Mouse (Mus musculus): Measurements from ENCODE around the gene Ppp2r3a.

Gene Ppp2r3a

DNA sequence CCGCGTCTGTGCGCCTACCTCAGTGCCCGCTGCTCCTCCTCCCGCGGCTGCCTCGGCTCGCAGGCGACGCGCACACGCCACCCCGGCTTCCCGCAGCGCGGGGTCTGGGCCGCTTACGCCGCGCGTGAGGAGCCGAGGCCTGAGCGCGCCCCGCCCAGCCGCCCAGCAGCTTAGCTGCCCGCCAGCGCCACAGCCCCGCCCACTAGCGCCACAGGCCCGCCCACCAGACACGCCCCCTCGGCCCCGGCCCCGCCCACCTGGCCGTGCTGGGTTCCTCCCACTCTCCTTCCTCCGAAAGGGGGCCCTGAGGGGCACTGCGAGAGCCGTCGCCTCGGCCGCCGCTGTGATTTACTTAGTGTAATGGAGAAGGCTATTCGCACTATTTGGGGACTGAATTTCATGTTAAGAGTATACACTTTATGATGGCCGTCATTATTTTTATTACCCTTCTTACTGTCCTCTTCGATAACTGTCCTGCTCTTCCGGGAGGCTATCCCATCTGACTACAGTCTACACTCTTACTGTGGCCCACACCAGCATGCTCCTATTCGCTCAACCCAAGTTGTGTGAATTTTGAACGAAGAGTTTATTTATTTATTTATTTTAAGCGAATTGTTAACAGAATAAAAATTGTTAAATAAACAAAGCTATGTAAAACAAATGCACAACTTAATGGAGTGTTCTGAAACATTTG lies at the start of gene Ppp2r3a:
Gene Ppp2r3a (minus strand): TSS at position 152 of the 694 bp plus-strand sequence.
- peak; percentile 83 for DNase-seq (ENCODE audit: low read depth, low spot score)

- no peak for DNase-seq (ENCODE audit: low read depth, low spot score)
Observed at GRCm38 (mm10) chr9:101300441-101300935, 48.9 kb upstream of the Ppp2r3a start.

- DNase-seq (ENCODE audit: low read depth, low spot score), result no peak
Observed at GRCm38 (mm10) chr9:101291676-101292660, 40.4 kb upstream of the Ppp2r3a start.

DNA sequence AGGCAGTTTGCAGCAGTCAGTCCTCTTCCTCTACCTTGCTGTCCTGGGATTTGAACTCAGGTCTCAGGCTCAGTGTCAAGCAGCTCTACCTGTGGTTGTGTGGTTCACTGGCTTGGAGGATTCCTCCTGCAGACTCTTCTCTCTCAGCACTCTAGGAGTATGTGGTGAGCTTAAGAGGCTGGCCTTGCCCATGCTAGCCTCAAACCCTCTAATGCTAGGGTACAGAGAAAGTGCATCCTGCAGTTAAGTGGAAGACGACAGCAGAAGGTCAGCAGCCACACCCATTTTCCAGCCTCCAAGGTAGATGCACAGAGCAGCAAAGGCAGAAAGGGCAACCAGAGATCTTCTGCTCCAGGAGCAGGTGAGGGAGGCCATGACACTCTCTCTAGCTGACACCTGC lies 39.3 kb upstream of the Ppp2r3a start:
- DNase-seq (ENCODE audit: low read depth, low spot score), result no peak

DNA sequence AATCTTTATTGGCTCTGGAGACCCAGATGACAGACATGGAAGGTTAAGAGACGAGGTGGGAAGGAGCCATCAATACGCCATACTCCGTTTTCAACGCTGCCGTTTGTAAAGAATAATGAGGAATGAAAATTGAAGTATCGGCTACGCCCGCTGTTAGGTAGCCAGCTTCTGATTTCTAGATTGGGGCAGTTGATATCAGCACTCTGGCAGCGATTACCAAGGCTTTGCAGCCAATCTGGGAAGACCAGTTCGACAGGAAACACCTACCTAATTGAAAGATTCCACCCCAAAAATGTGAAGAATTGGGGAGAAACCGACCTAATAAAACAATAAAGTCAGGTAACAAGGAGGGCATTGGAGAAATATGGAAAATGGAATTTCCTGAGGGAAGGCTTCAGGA lies 38.2 kb upstream of the Ppp2r3a start:
- no peak for DNase-seq (ENCODE audit: low read depth, low spot score)

GRCm38 (mm10) chr9:101288901-101289647 lies 37.5 kb upstream of the Ppp2r3a start:
- no peak for DNase-seq (ENCODE audit: low read depth, low spot score)

- DNase-seq (ENCODE audit: low read depth, low spot score), result no peak
Observed at GRCm38 (mm10) chr9:101286766-101287165, 35.2 kb upstream of the Ppp2r3a start.

DNA sequence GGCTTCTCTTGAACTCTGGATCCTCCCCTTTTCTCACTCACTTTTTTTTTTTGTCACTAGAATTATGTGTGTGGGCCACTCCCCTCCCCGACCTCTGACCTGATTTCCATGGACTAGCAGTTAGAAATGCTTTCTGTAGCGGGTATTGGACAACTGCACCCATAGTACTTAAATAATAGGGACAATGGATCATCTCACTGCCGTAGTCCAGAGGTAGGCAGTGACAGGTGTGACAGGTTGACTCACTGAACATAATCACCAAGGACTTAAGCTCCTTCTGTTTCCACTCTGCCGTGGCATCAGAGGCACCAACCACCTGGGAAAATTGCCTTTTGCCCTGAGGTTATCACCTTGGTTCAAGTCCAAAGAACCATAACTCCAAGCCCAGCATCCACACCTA lies 32.5 kb upstream of the Ppp2r3a start:
- no peak for DNase-seq (ENCODE audit: low read depth, low spot score)

GRCm38 (mm10) chr9:101282651-101283050 lies 31.1 kb upstream of the Ppp2r3a start:
- no peak for DNase-seq (ENCODE audit: low read depth, low spot score)

GRCm38 (mm10) chr9:101281906-101282305 lies 30.3 kb upstream of the Ppp2r3a start:
- DNase-seq (ENCODE audit: low read depth, low spot score), result no peak

- no peak for DNase-seq (ENCODE audit: low read depth, low spot score)
Observed at GRCm38 (mm10) chr9:101281326-101281725, 29.7 kb upstream of the Ppp2r3a start.

DNA sequence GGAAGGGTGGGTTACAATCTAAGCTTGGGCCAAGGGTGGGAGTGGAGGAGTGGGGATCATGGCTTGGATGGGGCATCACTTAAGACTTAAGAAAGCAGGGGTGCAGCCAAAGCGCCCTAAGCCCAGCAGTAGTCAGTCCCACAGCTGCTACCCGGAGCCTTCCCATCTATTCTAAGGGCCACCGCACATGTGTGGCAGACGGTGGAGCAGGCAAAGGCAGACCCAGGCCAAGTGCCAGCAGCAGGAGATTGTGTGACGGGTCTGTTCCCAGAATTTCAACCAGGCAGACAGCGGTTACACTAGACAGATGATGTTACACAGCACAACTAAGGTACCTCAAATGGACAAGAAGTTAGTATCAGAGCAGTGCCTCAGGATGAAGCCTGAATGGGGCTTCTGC lies 29.3 kb upstream of the Ppp2r3a start:
- DNase-seq (ENCODE audit: low read depth, low spot score), result no peak

DNA sequence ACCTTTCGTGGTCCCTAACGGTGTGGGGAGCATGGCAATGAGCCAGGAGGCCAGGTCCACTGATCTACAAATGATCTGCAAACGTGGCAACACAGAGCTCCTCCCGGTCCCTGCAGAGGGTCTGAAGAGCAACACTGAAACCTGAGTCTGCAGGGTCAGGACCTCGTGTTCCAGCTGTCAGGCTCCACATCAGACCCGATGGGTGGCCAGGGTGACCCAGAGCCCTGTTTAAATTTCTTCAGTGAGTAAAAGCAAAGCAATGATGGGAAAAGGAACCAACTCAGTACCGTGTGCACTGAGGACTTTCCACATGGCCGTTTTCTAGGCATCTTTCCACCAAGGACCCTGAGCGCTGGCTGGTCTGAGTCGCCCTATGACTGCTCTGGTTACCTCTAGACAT lies 28.6 kb upstream of the Ppp2r3a start:
- no peak for DNase-seq (ENCODE audit: low read depth, low spot score)

DNA sequence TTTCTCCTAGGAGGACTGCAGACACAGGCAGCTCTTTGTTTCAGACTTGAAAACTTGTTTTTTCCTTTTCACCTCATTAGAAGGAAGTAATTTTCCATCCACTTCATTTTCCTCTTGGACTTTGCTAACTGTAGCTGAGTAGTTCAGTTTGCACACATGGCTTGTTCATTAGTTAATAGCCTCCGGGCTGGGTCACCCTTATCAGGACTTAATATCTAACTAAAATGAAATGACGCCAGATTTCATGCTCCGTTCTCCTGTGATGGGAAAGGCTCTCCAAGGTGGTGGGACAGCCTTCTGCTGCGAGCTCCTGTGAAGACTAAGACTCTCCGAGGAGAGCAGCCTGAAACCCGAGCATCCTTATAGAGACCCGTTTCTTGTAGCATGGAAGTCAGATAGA lies 21.1 kb upstream of the Ppp2r3a start:
- DNase-seq (ENCODE audit: low read depth, low spot score), result no peak

DNA sequence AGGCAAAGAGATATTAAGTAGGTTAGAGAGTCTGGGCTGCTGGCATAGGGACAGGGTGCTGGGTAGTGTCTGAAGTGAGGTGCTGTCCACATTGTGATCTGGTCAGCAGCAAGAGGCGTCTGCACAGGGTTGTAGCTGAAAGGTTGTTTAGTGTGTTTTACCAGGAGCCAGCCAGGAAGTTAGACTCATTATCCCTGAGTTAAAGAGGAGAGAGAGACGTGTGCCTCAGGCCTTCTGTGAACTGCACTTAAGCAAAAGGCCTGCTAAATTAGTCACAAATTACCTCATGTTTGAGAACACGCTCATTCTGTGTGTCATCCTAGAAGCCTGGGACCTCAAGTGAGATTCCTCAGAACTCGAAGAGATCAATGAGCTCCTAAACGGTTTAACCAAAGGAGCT lies 18.4 kb upstream of the Ppp2r3a start:
- DNase-seq (ENCODE audit: low read depth, low spot score), result no peak

- no peak for DNase-seq (ENCODE audit: low read depth, low spot score)
Observed at GRCm38 (mm10) chr9:101266043-101266442, 14.4 kb upstream of the Ppp2r3a start.

GRCm38 (mm10) chr9:101265546-101265945 lies 14.0 kb upstream of the Ppp2r3a start:
- DNase-seq (ENCODE audit: low read depth, low spot score), result no peak

DNA sequence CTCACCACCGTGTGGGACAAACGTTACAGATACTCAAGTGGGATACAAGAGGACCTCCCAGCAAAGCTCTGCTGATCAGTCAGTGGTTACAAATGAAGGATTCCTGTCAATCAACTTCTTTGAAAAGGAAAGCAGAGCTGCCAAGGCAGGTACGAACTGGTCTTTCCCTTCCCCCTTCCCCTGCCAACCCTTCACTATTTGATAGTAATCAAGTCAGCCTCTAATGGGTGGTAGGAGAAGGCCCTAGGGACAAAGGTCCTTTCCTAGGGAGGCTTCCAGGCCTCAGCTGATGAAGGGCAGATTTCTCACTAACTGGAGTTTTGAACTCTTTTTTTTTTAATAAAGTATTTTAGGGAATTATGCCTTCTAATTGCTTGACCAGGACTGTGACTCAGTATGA lies 11.2 kb upstream of the Ppp2r3a start:
- no peak for DNase-seq (ENCODE audit: low read depth, low spot score)

DNA sequence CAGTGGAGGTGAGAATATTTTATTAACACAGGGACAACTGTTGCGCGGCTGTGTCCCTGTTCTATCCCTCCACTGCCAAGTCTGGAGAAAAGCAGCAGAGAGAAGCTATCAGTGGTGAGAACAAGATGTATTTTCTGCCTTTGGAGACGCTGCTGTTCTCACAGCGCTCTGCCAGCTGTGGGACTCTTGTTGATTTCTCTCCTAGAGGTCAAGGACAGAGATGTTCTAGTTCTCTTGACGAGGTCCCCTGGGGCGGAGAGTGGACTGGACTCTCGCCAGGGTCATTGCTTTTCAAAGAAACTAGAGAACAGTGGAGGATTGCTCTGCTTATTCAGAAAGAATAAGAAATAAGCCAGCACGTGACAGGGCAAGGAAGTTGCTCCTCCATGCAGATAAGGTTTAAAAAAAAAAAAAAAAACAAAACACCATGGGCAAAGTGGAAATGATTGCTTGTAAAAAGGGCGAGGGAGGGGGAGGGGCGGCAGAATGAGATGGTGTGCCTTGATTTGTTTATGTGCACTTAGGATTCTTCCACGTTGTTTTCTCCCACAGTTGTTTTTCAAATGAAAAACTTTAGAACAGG lies 10.5 kb upstream of the Ppp2r3a start:
- DNase-seq (ENCODE audit: low read depth, low spot score), result no peak

DNA sequence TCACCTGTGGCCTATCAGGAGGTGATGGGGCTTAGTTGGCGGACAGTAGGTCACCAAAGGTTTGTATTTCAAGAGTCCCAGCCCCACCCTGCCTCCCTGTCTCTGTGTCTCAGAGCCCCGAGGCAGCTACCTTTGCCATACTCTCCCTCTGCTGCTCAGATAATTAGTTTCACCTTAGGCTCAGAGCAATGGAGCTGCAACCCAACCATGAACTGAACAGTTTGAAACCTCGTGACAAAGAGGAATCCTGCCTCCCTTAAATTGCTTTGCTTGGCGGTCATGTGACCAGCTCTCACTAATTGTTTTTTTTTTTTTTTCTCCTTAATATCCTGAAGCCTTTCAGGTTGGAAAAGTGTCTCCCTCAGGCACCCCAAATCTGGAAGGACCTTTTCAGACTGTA lies 9.8 kb upstream of the Ppp2r3a start:
- no peak for DNase-seq (ENCODE audit: low read depth, low spot score)

DNA sequence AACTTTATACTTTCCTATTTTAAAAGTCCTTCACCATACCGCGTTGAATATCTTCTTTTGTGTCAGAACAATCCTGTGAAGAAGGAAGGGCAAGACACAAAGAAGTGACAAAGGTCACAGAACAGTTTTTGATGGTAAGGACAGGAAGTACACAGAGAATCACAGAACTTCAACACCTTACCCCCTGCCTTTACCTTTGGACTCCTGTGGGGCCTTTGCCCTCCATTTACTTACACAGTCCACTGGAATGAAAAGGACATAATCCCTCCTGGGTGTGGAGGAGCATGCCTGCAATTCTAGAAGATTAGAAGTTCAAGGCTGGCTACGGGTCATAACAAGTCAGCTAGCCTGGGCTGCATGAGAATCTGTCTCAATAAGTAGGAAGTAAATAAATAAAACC lies 1.5 kb upstream of the Ppp2r3a start:
- peak; percentile 1 for DNase-seq (ENCODE audit: low read depth, low spot score)

All from CD4-positive helper T cell, adult 2 months (primary cell).